Mouse (Mus musculus) limb, embryonic 12.5 days (tissue): Measurements from ENCODE around the gene Srp14. TPM values are rescaled to one million over a fixed set of nuclear protein-coding genes. Genes with fewer than 3 reads are reported as not detected.

ENCODE experiments used
- ATAC-seq: fragments of 200-750 bp; cut with Nextera tagmentation; 2 replicates; pipeline ENCODE4 v1.8.0; 2017; ENCODE audit warnings: low read depth, moderate TSS enrichment; ENCODE audit not compliant: insufficient number of reproducible peaks, insufficient read depth, low FRiP score, low TSS enrichment
- H3K27ac ChIP-seq: fragments of 300-500 bp; sonication (generic); 2 replicates; pipeline ENCODE4 v1.5.1; 2016; ENCODE audit warnings: mild to moderate bottlenecking, moderate library complexity
- H3K27me3 ChIP-seq: fragments of 300-500 bp; sonication (generic); 2 replicates; pipeline ENCODE4 v1.6.1; 2016; ENCODE audit warnings: mild to moderate bottlenecking, moderate library complexity
- H3K36me3 ChIP-seq: fragments of 300-500 bp; sonication (generic); 2 replicates; pipeline ENCODE4 v1.6.1; 2016; ENCODE audit warnings: mild to moderate bottlenecking, moderate library complexity
- H3K4me1 ChIP-seq: fragments of 300-500 bp; sonication (generic); replicated peaks from 2 replicates; pipeline ENCODE4 v1.6.1; 2016
- H3K4me2 ChIP-seq: fragments of 300-500 bp; sonication (generic); 2 replicates; pipeline ENCODE4 v1.6.1; 2016; ENCODE audit warnings: mild to moderate bottlenecking, moderate library complexity
- H3K4me3 ChIP-seq: fragments of 300-500 bp; sonication (generic); replicated peaks from 2 replicates; pipeline ENCODE4 v1.5.1; 2016; ENCODE audit warnings: mild to moderate bottlenecking
- H3K9ac ChIP-seq: fragments of 300-500 bp; sonication (generic); replicated peaks from 2 replicates; pipeline ENCODE4 v1.6.1; 2016; ENCODE audit warnings: mild to moderate bottlenecking, moderate library complexity
- H3K9me3 ChIP-seq: fragments of 300-500 bp; sonication (generic); 2 replicates; pipeline ENCODE4 v1.6.1; 2016; ENCODE audit warnings: mild to moderate bottlenecking, moderate library complexity
- WGBS: fragments of 180-500 bp; shearing (Covaris S2); methylation state at CpG from one replicate; pipeline ENCODE4 v1.1.7; 2016; 5-methylcytosine and 5-hydroxymethylcytosine counted together
- polyA plus RNA-seq: library from polyadenylated mRNA; unstranded; fragments of >200 nt; fragmentation: Nextera tagmentation; extraction: Ambion mirVana; gene quantifications from 2 replicates; pipeline ENCODE4 v1.2.1, GENCODE M21; 2016

Srp14 gene
- polyA plus RNA-seq, 1 experiment from 2014 or later, result 223 TPM

DNA sequence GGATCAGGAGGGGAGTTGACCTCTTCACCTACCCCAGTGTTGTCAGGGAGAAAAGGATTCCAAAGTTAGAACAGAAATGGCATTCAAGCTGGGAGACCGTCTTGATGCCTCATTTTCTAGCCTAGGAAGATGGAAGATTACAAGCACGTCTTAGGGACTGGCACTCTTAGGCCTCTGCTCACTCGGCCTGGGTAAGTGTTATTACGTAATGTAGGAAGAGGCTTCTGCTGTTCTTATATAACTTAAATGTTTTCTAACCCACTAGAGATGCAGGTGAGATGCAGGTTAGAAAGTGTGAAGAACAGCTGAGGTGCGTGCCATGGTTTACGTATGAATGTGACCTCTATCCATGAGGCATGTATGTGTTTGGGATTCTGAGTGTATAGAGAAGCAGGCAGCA, 51.2 kb downstream of the Srp14 start:
- H3K4me1 ChIP-seq, result no peaks in the 10 kb centered on the region
- H3K27me3 ChIP-seq, result no peaks in the 10 kb centered on the region
- H3K4me3 ChIP-seq, result no peak overlapping the region
- H3K4me2 ChIP-seq, result no peak overlapping the region
- no peak overlapping the region for H3K27ac ChIP-seq
- WGBS, result 92% methylated on average over 6 of the region's 6 CpGs
- no peak overlapping the region for H3K9ac ChIP-seq
- ATAC-seq, result no peak
- H3K9me3 ChIP-seq, result no peaks in the 10 kb centered on the region
- H3K36me3 ChIP-seq, result peaks cover 80% of the 10 kb centered on the region

Other genes with a start within 250 kb of the Srp14 start
- gene Fsip1, start 222.7 kb downstream of the Srp14 start, polyA plus RNA-seq, result 0.76 and 0.83 TPM in 2 replicates
- 0.10 and 0.16 TPM in 2 replicates for gene Gpr176, start 106.3 kb downstream of the Srp14 start, polyA plus RNA-seq
- 14.8 and 15.8 TPM in 2 replicates for gene Eif2ak4, start 91.1 kb downstream of the Srp14 start, polyA plus RNA-seq
- gene Bmf, start 70.0 kb upstream of the Srp14 start, polyA plus RNA-seq, result 4.8 and 7.1 TPM in 2 replicates
- gene Bub1b, start 118.5 kb upstream of the Srp14 start, polyA plus RNA-seq, result 119 and 127 TPM in 2 replicates
- gene Pak6, start 183.6 kb upstream of the Srp14 start, polyA plus RNA-seq, result 0.71 and 1.0 TPM in 2 replicates
- not detected in 2 replicates for gene Ankrd63, start 224.3 kb upstream of the Srp14 start, polyA plus RNA-seq
- gene Plcb2, start 248.7 kb upstream of the Srp14 start, polyA plus RNA-seq, result 0.26 and 0.44 TPM in 2 replicates